Comparison of ENCODE assay signal across 35 mouse cellular contexts in genomic region chr11:61677709-61678108, GRCm38 (mm10). TPM values are rescaled to one million over a fixed set of nuclear protein-coding genes. Genes with fewer than 3 reads are reported as not detected.
"Had no signal": no experiment of that assay in that cellular context is flagged by ENCODE, and none has a peak within 500 bp of the region (broad histone marks: within the 10 kb centered on the region; RNA-seq: fewer than 3 reads in every experiment).

No protein-coding gene starts in this region.

- H3K36me3 ChIP-seq: embryonic facial prominence, embryonic 10.5 days; embryonic facial prominence, embryonic 12.5 days; embryonic facial prominence, embryonic 13.5 days; embryonic facial prominence, embryonic 15.5 days; forebrain, embryonic 10.5 days; forebrain, embryonic 12.5 days; forebrain, embryonic 15.5 days; heart, embryonic 10.5 days had no signal

- H3K27me3 ChIP-seq: forebrain, embryonic 13.5 days; forebrain, embryonic 15.5 days had no signal

- H3K4me2 ChIP-seq: embryonic facial prominence, embryonic 12.5 days; embryonic facial prominence, embryonic 13.5 days; embryonic facial prominence, embryonic 15.5 days; forebrain, embryonic 12.5 days; forebrain, embryonic 13.5 days; forebrain, embryonic 15.5 days had no signal

- DNase-seq: cerebellum, adult 9-11 months; cerebellum, postnatal 10 days; cerebellum, postnatal 14 days; cerebellum, postnatal 25 days; cerebellum, postnatal 36 days; embryo, embryonic 11 days; forebrain, postnatal 0 days; gastrocnemius, adult 2 months; gastrocnemius, postnatal 10 days; gastrocnemius, postnatal 14 days; gastrocnemius, postnatal 25 days; gastrocnemius, postnatal 36 days; heart, adult 11 months; heart, adult 18-20 months; heart, adult 2 months had no signal

- H3K4me3 ChIP-seq: embryonic facial prominence, embryonic 10.5 days; embryonic facial prominence, embryonic 12.5 days; embryonic facial prominence, embryonic 13.5 days; embryonic facial prominence, embryonic 15.5 days; erythroblast, embryonic 14.5 days; forebrain, embryonic 10.5 days; forebrain, embryonic 12.5 days; forebrain, embryonic 13.5 days; forebrain, embryonic 15.5 days; gastrocnemius, adult 2 months; heart, adult 2 months; heart, embryonic 10.5 days had no signal

- H3K9ac ChIP-seq: embryonic facial prominence, embryonic 12.5 days; embryonic facial prominence, embryonic 13.5 days; embryonic facial prominence, embryonic 15.5 days; forebrain, embryonic 12.5 days; forebrain, embryonic 13.5 days; forebrain, embryonic 15.5 days; forebrain, postnatal 0 days had no signal

- H3K27ac ChIP-seq: embryonic facial prominence, embryonic 10.5 days; embryonic facial prominence, embryonic 12.5 days; embryonic facial prominence, embryonic 15.5 days; forebrain, embryonic 10.5 days; forebrain, embryonic 12.5 days; forebrain, embryonic 13.5 days; forebrain, embryonic 15.5 days; gastrocnemius, adult 2 months; heart, adult 2 months; heart, embryonic 10.5 days had no signal

- H3K9me3 ChIP-seq: embryonic facial prominence, embryonic 10.5 days; embryonic facial prominence, embryonic 12.5 days; embryonic facial prominence, embryonic 13.5 days; embryonic facial prominence, embryonic 15.5 days; forebrain, embryonic 10.5 days; forebrain, embryonic 12.5 days; forebrain, embryonic 13.5 days; forebrain, embryonic 15.5 days; heart, embryonic 10.5 days had no signal

RNA-seq across cellular contexts. Expression of gene Fam83g, which starts 6.2 kb away (rescaled TPM):
- total RNA-seq: common myeloid progenitor, adult 5-6 weeks; granulocyte monocyte progenitor cell, adult 5-6 weeks had no signal

RNA-seq across cellular contexts. Expression of gene Slc5a10, which starts 42.9 kb away (rescaled TPM):
- total RNA-seq: common myeloid progenitor, adult 5-6 weeks; gastrocnemius, adult 18-20 months; gastrocnemius, adult 2 months; gastrocnemius, adult 8-10 months; gastrocnemius, postnatal 10 days; gastrocnemius, postnatal 14 days; gastrocnemius, postnatal 25 days; gastrocnemius, postnatal 36 days; gastrocnemius, postnatal 4 days; granulocyte monocyte progenitor cell, adult 5-6 weeks; heart, adult 18-20 months; heart, adult 2 months; heart, adult 8-10 months had no signal
- polyA plus RNA-seq: embryonic facial prominence, embryonic 10.5 days; embryonic facial prominence, embryonic 11.5 days; embryonic facial prominence, embryonic 13.5 days; erythroblast, embryonic 14.5 days; forebrain, embryonic 11.5 days; forebrain, embryonic 12.5 days; forebrain, embryonic 13.5 days; forebrain, embryonic 14.5 days; forebrain, embryonic 15.5 days; forebrain, embryonic 16.5 days; heart, adult 2 months; heart, embryonic 10.5 days had no signal
